Mouse (Mus musculus): ENCODE data around the gene Sgsm2.

Gene Sgsm2

DNA sequence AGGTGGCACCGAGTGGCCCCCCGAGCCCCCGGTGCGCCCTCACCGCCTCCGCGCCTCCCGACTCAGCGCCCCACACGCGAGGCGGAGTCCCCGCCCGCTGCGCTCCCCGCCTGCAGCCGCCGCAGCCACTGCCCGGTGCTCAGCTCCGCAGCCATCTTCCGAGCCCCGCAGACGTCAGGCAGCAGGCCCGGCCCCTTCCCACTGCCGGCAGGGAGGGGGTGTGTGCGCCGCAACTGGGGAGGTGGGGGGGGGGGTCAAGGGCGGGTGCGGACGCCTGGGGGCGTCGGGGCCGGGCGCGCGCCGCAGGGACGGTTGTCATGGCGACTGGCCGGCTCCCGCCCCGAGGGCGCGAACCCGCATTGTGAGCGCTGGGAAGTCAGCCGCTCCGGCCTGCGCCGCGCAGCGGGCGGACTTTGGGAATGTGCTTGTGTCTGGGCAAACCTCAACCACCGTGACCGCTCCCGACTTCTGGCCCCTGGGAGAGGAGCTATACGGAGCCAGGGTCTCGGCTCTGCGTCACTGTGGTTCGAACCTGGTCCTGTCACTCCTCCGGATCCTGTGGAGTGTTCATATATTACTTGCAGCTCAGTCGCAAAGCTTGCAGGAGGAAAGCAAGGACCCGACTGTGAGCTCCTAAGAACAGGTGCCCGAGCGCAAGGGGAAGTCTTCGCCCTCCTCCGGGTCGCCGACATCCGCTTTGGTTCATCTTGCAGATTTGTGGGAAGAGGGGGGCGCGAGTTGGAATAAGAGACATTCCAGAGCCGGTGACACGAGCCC is at the start of gene Sgsm2:
TSS of gene Sgsm2 (minus strand) at position 160 of the 777 bp plus-strand sequence.
- in situ Hi-C loops (cut with MboI, MseI) = no loop called here

DNA sequence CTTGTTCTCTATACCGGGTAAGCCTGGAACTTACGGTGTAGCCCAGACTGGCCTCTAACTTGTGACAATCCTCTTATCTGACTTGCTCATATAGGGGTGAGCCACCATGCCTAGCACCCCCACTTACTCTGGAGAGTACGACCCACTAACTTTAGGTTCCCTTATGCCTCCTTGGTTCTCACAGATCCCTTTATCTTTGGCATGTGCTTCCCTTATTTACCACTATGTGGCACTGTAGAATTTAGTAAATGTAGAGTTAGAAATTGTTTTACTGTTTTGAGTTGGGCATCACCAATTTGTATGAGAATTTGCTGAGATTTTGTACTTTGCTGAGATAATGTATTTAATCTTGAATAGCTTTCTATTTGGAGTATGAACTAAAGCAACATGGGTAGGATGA is 49.5 kb upstream of the Sgsm2 start:
- in situ Hi-C loops (cut with MboI, MseI) = no loop called here

DNA sequence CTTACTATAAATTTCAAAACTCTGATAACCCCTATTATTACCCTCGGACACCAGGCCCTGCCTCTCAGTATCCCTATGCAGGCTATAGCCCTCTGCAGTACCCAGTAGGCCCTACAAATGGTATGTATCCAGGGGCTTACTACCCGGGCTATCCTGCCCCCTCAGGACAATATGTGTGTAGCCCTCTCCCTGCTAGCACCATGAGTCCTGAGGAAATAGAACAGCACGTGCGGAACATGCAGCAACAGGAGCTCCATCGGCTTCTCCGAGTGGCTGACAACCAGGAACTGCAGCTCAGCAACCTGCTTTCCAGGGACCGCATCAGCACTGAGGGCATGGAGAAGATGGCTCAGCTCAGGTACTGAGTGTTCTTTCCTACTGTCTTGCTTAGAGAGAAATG is 33.5 kb upstream of the Sgsm2 start:
- in situ Hi-C loops (cut with MboI, MseI) = no loop called here

DNA sequence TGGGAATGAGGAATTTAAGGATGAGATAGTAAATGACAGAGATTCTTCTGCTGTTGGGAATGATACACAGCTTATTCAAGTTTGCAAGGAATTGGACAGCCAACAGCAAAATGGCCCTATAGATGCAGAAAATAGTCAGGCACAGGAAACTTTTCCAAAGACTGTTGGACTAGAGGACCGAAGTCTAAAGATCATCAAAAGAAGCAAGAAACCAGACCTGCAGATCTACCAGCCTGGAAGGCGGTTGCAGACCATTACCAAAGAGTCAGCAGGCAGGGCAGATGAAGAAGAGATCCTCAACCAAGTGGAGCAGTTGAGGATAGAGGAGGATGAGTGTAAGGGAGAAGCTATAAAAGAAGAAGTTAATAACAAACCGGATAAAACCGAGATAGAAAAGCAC is 32.3 kb upstream of the Sgsm2 start:
- in situ Hi-C loops (cut with MboI, MseI) = no loop called here

DNA sequence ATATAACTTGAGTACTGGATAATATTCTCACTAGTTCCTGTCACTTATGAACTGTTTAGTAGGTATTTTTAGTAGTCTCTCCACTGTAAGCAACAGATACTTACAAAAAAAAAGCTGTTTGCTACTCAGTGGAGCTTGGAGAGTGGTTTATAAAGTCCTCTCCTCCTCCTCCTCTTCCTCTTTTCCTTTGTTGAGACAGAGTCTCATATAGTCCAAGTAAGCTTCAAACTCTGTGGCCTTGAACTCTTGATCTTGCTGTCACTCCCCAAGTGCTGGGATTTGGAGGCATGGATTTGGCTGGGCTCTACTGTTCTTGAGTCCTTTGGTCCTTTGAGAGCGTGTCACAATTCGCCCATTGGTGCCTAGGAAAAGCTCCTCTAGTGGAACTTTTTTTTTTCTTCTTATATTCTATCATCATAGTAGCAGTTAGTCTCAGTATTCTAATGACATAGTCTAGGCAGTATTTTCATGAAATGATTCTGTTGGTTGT is 30.4 kb upstream of the Sgsm2 start:
- in situ Hi-C loops (cut with MboI, MseI) = no loop called here

DNA sequence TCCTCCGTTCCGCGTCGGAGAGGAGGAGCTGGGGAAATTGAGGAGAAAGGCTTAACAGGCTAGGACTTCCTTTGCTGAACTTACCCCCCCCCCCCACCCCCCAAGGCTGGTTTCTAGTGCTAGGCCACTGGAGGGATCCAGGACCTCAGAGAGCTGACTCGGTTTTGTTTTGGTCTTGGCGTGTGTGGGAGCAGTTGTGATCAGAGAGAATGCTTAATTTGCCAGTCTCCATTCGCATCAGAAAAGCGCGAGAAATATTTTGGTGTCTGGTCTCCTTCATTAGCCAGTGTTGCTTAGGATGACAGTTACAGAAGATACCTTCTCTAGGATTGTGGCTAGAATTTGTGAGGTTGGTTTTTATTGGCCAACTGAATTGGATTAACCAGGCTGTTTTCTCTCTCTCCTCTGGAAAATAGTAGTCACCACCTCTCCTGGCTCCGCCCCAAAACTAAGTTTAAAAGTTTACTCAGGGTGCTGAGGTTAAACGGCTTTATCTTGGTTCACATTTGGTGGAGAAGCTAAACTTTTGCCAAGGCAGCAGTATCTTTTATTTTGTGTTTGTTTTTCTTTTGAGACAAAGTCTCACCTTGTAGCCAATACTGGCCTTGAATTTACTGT is 29.6 kb upstream of the Sgsm2 start:
- in situ Hi-C loops (cut with MboI, MseI) = no loop called here

DNA sequence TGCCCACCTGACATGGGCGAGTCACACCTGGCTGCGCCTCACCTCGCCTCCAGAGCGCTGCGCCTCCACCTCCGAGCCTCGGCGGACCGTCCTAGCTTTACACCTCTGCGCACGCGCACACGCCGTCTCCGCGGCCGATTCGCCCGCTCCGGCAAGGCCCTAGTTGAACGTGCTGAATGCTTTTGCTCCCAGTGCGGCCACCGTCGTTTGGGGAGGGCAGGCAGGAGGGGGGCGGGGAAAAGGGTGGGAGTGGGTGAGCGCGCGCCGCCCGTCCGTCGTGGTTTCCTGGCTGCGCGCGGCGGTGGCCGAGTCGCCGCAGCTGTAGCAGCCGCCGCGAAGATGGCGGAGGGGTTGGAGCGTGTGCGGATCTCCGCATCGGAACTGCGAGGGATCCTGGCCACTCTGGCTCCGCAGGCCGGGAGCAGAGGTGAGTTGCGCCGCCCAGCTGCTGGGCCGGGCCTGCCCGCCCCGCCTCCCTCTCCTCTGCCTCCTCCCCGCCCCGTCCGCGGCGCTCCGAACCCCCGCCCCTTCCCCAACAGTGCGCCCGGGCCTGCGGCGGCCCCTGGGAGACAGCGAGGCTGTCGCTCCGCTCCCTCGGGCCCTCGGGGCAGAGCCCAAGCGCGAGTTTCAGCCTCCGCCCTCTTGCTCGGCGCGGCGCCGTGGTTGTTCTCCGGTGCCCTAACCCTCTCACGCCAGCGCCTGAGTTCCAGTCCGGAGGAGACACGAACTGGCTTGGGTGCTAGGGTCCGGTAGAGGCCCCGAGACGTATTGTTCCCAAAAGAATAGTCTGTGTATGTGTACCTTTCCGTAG is 28.9 kb upstream of the Sgsm2 start, which contains the start of the genes Smg6 and Srr:
TSS of gene Smg6 (plus strand) at position 247 of the 811 bp plus-strand sequence.
TSS of gene Srr (minus strand) at position 372 of the 811 bp plus-strand sequence.
- in situ Hi-C loops (cut with MboI, MseI) = no loop called here

DNA sequence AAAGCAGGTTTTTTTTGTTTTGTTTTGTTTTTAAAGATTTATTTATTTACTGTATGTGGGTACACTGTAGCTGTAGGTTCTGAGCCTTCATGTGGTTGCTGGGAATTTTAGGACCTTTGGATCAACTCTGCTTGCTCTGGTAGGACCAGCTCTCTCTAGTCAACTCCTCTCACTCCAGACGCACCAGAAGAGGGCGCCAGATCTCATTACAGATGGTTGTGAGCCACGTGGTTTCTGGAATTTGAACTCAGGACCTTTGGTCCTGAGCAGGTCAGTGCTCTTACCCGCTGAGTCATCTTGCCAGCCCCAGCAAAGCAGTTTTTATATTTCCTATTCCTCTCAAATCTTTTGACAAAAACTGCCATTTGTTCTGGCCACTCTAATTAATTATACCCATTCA is 27.3 kb upstream of the Sgsm2 start:
- in situ Hi-C loops (cut with MboI, MseI) = no loop called here

DNA sequence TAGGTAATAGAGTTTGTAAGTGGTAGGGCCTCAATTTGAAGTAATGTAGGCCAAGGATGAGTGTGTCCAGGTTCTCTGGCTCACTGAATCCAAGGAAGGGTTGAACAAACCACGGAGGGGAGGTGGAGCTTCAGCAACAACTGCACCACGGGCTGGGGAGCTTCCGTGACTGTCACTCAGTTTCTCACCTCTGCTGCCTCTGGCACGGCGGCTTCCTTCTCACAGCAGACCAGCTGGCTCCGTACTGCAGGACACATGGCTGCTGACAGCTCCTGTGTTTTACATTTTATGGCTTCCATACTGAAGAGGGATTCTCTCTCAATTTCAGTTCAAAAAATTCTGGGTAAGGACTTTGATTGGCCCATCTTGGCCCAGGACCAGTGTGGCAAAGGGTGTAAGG is 22.4 kb upstream of the Sgsm2 start:
- in situ Hi-C loops (cut with MboI, MseI) = no loop called here

DNA sequence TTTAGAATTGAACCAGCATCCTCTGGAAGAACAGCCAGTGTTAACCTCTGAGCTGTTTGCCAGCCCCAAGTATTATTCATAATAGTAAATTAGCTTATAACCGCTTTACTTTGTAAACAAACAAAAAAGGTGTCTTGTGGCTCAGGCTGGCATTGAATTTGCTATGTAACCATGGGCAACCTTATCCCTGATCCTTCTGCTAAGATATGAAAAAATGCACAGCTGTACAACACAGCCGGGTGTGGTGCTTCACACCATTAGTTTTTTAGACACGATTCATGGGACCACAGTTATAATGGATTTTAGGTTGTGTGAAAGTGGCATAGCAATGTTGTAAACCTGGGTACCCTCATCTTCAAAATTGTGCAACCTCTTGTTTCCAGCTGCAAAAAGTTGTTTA is 15.6 kb upstream of the Sgsm2 start:
- in situ Hi-C loops (cut with MboI, MseI) = loop anchor here in 1 of 2 experiments (5.0 kb wide), 1 partner anchor 45 kb away; no protein-coding TSS in a partner anchor

DNA sequence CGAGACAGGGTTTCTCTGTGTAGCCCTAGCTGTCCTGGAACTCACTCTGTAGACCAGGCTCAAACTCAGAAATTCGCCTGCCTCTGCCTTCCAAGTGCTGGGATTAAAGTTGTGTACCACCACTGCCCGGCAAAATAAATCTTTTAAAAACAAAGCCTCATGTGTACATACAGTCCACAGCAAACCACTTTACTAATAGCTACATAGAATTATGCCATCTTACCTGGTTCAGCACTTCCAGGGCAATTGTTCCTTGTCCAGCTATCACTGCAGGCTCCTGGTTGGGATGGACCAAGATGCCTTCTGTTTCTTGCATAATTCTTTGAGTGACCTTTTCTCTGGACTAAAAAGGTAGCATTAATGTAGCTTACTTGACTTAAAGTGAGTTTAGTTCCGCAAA is 13.1 kb upstream of the Sgsm2 start:
- in situ Hi-C loops (cut with MboI, MseI) = loop anchor here in 1 of 2 experiments (5.0 kb wide), 1 partner anchor 43 kb away; no protein-coding TSS in a partner anchor

DNA sequence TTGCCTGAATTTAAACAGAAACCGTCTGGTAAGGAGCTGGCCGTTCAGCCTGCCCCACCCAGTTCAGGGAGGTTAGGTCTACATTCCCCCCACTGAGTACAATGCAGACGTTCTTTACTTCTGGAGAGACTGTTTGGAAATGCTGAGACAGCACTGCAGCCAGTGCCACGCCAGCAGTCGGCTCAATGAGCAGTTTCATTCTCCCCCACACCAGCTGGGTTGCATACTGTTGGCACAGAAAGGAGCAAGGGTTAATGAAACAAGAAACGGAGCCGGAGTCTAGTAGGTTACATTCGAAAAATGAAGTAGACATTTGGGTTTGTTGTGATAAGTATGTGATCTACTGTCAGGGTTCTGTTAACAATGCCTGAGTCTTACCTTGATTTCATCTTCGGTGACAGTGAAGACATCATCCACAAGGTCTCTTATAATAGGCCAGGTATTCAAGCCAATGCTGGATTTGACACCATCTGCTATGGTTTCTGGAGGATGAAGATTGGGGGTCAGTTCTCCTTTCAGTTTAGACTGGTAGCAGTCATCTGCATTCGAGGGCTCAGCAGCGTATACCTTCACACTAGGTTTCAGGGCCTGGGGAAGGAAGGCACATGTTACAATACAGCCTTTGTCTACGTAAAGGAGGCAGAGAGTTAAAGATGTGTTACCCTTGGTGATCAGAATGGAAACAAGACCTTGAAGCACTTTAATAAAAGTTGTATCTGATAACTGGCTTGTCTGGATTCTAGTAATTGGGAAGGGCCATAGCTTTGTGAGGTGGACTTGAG is 11.9 kb upstream of the Sgsm2 start:
- in situ Hi-C loops (cut with MboI, MseI) = no loop called here

DNA sequence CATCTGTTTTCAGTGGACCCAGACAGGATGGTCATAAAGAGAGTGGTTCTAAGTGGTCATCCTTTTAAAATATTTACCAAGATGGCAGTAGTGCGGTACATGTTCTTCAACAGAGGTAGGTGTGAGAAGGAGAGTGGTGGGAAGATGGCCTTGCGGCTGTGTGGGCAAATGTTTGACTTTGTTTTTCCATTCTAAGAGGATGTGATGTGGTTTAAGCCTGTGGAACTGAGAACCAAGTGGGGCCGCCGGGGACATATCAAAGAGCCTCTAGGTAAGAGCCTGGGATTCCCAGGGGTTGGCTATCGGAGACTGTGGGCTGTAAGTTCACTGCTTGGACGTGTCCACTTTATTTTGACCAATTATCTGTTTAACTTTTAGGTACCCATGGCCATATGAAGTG is 11.0 kb upstream of the Sgsm2 start:
- in situ Hi-C loops (cut with MboI, MseI) = no loop called here

DNA sequence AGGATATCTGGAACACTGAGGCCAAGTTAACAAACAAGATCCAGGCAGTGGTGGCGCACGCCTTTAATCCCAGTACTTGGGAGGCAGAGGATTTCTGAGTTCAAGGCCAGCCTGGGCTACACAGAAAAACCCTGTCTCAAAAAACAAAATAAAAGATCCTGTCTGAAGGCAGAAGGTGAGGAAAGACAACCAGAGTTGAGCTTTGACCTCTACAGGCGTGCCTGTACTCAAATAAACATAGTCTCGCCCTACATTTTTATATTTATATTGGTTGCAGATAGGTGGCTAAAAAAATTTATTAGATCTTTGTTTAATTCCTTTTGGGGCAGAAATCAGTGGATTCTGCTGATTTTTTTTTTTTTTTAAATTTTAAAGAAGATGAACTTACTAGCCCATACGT is 5.6 kb upstream of the Sgsm2 start:
- in situ Hi-C loops (cut with MboI, MseI) = no loop called here

DNA sequence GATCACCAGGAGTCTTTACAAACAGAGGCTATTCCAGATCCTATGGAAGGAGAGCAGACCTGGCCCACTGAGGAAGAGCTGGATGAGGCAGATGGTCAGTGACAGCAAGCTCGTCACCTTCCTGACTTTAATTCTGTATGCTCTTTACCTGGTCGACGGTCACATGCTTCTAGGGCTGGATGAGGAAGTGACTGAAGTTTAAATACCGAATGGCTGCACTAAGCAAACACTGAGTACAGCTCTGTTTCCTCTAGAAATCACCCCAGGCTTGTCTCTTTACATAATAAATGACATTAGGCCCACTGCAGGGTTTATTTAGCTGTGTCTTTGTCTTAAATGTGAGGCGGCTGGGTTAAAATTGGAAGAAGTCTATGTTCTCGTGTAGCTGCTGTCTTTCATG is 4.7 kb upstream of the Sgsm2 start:
- in situ Hi-C loops (cut with MboI, MseI) = no loop called here

DNA sequence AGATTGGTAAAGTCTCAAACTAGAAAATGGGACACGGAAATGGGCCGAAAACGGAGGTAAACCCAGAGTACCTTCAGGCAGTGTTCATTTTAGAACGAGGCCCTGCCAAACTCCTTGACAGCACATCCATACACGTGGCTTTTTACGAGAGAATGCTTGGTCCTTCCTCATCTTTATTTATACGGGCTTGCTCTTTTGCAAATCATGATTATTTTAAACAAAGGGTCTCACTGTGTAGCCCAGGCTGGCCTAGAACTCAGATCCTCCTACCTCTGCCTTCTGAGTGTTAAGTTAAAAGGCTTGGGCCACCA is 1.6 kb upstream of the Sgsm2 start:
- in situ Hi-C loops (cut with MboI, MseI) = no loop called here

DNA sequence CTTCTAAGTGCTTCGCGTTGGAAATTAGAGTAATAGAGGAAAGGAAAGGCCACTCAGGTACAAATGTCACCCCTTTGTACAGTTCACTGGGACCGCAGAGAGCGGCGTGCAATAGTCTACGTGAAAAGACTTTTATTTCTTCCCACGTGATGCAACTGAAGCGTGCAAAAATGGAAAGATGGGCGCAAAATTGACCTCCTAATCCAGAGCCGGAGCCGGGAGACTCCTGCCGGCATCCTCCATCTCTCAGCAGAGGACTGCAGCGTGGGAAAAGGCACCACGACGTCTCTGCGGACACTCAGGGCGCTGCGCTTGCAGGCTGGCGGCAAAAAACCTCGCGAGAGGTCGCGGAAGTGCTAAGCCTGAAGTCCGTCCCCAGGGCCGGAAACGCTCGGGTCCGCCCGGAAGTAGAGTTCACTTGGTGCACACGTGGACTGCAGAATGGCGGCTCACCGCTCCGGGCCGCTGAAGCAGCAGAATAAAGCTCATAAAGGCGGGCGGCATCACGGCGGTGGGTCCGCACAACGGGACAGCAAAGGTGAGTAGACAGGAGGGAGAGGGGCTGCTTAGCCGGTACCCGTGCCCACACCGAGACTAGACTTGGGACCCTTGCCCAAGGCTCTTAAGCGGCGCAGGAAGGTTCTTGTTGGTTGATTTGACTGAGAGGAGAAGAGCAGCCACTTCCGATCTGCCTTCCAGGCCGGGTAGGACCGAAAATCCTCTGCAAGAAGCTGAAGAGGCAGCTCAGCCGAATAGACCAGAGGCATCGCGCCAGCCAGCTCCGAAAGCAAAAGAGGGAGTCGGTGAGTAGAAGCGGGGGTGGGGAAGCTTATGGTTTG is 1.0 kb upstream of the Sgsm2 start, which contains the start of gene Tsr1:
TSS of gene Tsr1 (plus strand) at position 394 of the 839 bp plus-strand sequence.
- in situ Hi-C loops (cut with MboI, MseI) = no loop called here

DNA sequence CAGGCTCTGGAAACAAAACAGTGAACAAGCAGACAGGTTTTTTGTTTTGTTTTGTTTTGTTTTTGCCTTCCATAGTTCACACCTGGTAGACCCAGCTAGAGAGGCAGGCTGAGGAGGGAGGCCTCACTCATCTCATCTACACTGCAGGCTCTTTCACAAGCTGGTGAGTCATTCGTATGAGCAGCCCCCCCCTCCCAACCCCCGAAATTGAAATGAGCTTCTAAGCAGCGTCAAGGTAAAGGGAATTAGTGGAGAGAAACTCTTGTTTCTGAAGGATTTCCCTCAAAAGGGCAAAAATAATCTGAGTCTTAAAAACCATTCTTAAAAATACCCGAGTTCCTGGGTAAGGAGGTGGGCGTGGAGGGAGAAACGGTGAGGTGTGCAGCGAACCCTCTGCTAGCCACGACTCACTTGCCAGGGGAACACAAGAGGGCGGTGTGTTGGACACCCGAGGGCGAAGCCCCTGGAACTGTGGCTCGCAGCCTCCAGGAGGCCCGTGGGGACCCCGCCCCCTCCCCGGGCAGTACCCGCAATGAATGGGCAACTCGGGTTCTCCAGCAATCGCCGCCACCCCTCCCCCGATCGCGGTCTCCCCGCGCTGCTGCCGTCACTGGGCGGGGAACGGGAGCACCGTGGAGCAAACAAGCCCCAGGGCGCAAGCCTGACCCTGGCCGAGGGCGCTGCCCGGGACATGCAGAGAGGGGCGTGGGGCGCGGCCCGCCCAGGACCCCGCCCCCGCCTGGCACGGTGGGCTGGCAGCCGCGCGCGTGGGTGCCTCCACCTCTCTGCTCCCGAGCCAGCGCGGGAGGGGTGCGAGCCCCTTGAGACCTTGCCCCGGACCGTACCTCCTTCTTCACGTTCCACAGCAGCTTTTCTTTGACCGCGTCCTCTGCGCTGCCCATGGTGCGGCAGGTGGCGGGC is 620 bp downstream of the Sgsm2 start:
- in situ Hi-C loops (cut with MboI, MseI) = no loop called here

DNA sequence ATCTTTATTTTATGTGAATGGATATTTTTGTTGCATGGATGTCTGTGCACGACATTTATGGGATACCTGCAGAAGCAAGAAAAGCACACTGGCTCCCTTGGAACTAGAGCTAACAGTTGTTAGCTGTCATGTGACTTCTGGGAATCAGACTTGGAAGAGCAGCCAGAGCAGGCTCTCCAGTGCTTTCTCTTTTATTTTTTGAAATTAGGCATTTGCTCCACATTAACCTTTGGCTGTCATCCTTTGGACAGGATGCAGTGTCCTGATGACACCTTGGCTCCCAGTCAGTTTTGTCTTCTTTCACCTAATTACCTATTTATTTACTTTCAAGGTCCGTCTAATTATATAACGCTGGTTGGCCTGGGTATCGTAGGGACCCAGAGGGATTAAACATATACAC is 2.2 kb downstream of the Sgsm2 start:
- in situ Hi-C loops (cut with MboI, MseI) = no loop called here

All from T-helper 17 cell (primary cell).